Mouse (Mus musculus) ES-E14 (cell line): ENCODE measurements around the gene Tm7sf3.

Source experiments
- HCFC1 ChIP-seq: IDR thresholded peaks from 2 replicates; pipeline ENCODE4 v1.6.1; 2012; ENCODE audit warnings: low read length, inconsistent platforms, borderline replicate concordance; ENCODE audit not compliant: insufficient read depth
- MAFK ChIP-seq: IDR thresholded peaks from 2 replicates; pipeline ENCODE4 v1.6.1; 2014; ENCODE audit warnings: mild to moderate bottlenecking, low read depth, low read length, inconsistent platforms; ENCODE audit not compliant: insufficient read depth
- ZC3H11A ChIP-seq: IDR thresholded peaks from 2 replicates; pipeline ENCODE4 v1.6.1; 2012; ENCODE audit warnings: low read depth, mild to moderate bottlenecking, inconsistent platforms, low read length, borderline replicate concordance
- ZNF384 ChIP-seq: IDR thresholded peaks from 2 replicates; pipeline ENCODE4 v1.6.1; 2012; ENCODE audit warnings: low read depth, low read length, inconsistent platforms

- TF ChIP-seq MAFK (no peak), ZNF384 (no peak), HCFC1 (no peak), ZC3H11A (no peak)
These were observed 8.5 kb downstream of the Tm7sf3 start for GRCm38 (mm10) chr6:146634015-146634722.
